Mouse (Mus musculus) ES-Bruce4 (cell line): ENCODE results near the gene Lmtk3. TPM values are rescaled to one million over a fixed set of nuclear protein-coding genes. Genes with fewer than 3 reads are reported as not detected.
A peak's percentile ranks its signal among the peaks of the same experiment; 100 is the strongest.

Source experiments
- H3K27ac ChIP-seq: 2 replicates; pipeline ENCODE4 v1.5.1; 2012; ENCODE audit warnings: low read length, inconsistent platforms; ENCODE audit not compliant: insufficient read depth
- H3K27me3 ChIP-seq: 2 replicates; pipeline ENCODE4 v1.6.1; 2012; ENCODE audit warnings: mild to moderate bottlenecking, low read length, inconsistent platforms; ENCODE audit not compliant: control insufficient read depth, poor library complexity, insufficient read depth, severe bottlenecking
- H3K36me3 ChIP-seq: 2 replicates; pipeline ENCODE4 v1.6.1; 2012; ENCODE audit warnings: inconsistent platforms, mild to moderate bottlenecking, low read length, moderate library complexity; ENCODE audit not compliant: control insufficient read depth, poor library complexity, insufficient read depth, severe bottlenecking
- H3K4me1 ChIP-seq: one replicate; pipeline ENCODE4 v1.8.1; 2011; ENCODE audit warnings: low read length; ENCODE audit not compliant: control insufficient read depth, insufficient read depth
- H3K4me3 ChIP-seq: 2 replicates; pipeline ENCODE4 v1.5.1; 2011; ENCODE audit warnings: low read depth, mild to moderate bottlenecking, low read length
- H3K9ac ChIP-seq: 2 replicates; pipeline ENCODE4 v1.6.1; 2012; ENCODE audit warnings: low read depth, mild to moderate bottlenecking, inconsistent platforms; ENCODE audit not compliant: poor library complexity, severe bottlenecking
- H3K9me3 ChIP-seq: replicated peaks from 2 replicates; pipeline ENCODE4 v1.6.1; 2012; ENCODE audit warnings: mild to moderate bottlenecking, low read length, inconsistent platforms; ENCODE audit not compliant: control insufficient read depth, poor library complexity, insufficient read depth, severe bottlenecking
- CTCF ChIP-seq: IDR thresholded peaks from one replicate; pipeline ENCODE4 v1.8.1; 2011; ENCODE audit warnings: low read depth, low read length
- EP300 ChIP-seq: IDR thresholded peaks from 2 replicates; pipeline ENCODE4 v1.6.1; 2011; ENCODE audit warnings: low read depth, low read length; ENCODE audit not compliant: insufficient read depth
- POLR2A ChIP-seq: IDR thresholded peaks from one replicate; pipeline ENCODE4 v1.8.1; 2011; ENCODE audit warnings: low read length; ENCODE audit not compliant: insufficient read depth
- polyA plus RNA-seq: library from polyadenylated mRNA; stranded (reverse); fragments of >200 nt; gene quantifications from 2 replicates; pipeline ENCODE4 v1.2.4, GENCODE M21; 2011; ENCODE audit warnings: low read depth; ENCODE audit not compliant: missing spikeins, insufficient read depth, insufficient read length

The Lmtk3 gene
- polyA plus RNA-seq, 1 experiment = 9.6 TPM

GRCm38 (mm10) chr7:45805941-45806340, 22.4 kb downstream of the Lmtk3 start:
- no peak overlapping the region for H3K9ac ChIP-seq
- no peaks in the 10 kb centered on the region for H3K9me3 ChIP-seq
- peaks cover 25% of the 10 kb centered on the region for H3K36me3 ChIP-seq
- H3K4me3 ChIP-seq = no peak overlapping the region
- H3K4me1 ChIP-seq = no peaks in the 10 kb centered on the region
- no peaks in the 10 kb centered on the region for H3K27me3 ChIP-seq
- H3K27ac ChIP-seq = no peak overlapping the region
- TF ChIP-seq POLR2A (no peak), EP300 (no peak), CTCF (no peak)

GRCm38 (mm10) chr7:45808471-45808870, 24.9 kb downstream of the Lmtk3 start:
- Histone ChIP-seq H3K9me3 (no peaks in the 10 kb centered on the region), H3K27me3 (no peaks in the 10 kb centered on the region), H3K36me3 (peaks cover 37% of the 10 kb centered on the region)

GRCm38 (mm10) chr7:45809276-45810075, 25.9 kb downstream of the Lmtk3 start:
- Histone ChIP-seq H3K27ac (no peak overlapping the region), H3K9me3 (no peaks in the 10 kb centered on the region), H3K9ac (no peak overlapping the region), H3K36me3 (peaks cover 37% of the 10 kb centered on the region), H3K4me3 (no peak overlapping the region), H3K4me1 (no peaks in the 10 kb centered on the region), H3K27me3 (no peaks in the 10 kb centered on the region)
- TF ChIP-seq POLR2A = no peak
- no peak for TF ChIP-seq CTCF
- no peak for TF ChIP-seq EP300

More at GRCm38 (mm10) chr7:45808471-45808870, 24.9 kb downstream of the Lmtk3 start:
- Histone ChIP-seq H3K9ac (no peak overlapping the region), H3K27ac (no peak overlapping the region), H3K4me3 (no peak overlapping the region), H3K4me1 (no peaks in the 10 kb centered on the region)
- TF ChIP-seq CTCF (no peak), POLR2A (no peak)

- no peak overlapping the region for H3K27ac ChIP-seq
- H3K4me3 ChIP-seq = peak overlapping the region; percentile 97
- no peaks in the 10 kb centered on the region for H3K4me1 ChIP-seq
- peak overlapping the region; percentile 93 for H3K9ac ChIP-seq
- no peaks in the 10 kb centered on the region for H3K27me3 ChIP-seq
- no peaks in the 10 kb centered on the region for H3K9me3 ChIP-seq
- TF ChIP-seq POLR2A (no peak), EP300 (no peak)
- H3K36me3 ChIP-seq = peaks cover 29% of the 10 kb centered on the region
Observed at GRCm38 (mm10) chr7:45812921-45813320, 29.4 kb downstream of the Lmtk3 start.

GRCm38 (mm10) chr7:45813787-45814779, 30.5 kb downstream of the Lmtk3 start, which contains the start of gene Cyth2:
TSS of gene Cyth2 (minus strand) at chr7:45814581.
- TF ChIP-seq EP300 = no peak
- TF ChIP-seq POLR2A = peak; percentile 12
- no peak for TF ChIP-seq CTCF
- H3K36me3 ChIP-seq = peaks cover 29% of the 10 kb centered on the region
- no peaks in the 10 kb centered on the region for H3K27me3 ChIP-seq
- H3K27ac ChIP-seq = peak within 1 kb of the TSS; percentile 48
- peak within 1 kb of the TSS; percentile 93 for H3K9ac ChIP-seq
- peak within 1 kb of the TSS; percentile 97 for H3K4me3 ChIP-seq
- no peaks in the 10 kb centered on the region for H3K4me1 ChIP-seq
- H3K9me3 ChIP-seq = no peaks in the 10 kb centered on the region
